Mouse (Mus musculus) ES-E14 (cell line): ENCODE results near the gene Fam69a. TPM values are rescaled to one million over a fixed set of nuclear protein-coding genes. Genes with fewer than 3 reads are reported as not detected.
"Not testable (repeated sequence)": the region's sequence is repeated elsewhere in the genome, so short reads cannot be mapped to it uniquely, and the experiment has no call there.

Experiments used
- DNase-seq: peaks from one replicate; pipeline ENCODE4 v3.0.0-alpha.2; 2013; ENCODE audit warnings: low read depth, low spot score
- H3K27ac ChIP-seq: 2 replicates; pipeline ENCODE4 v1.5.1; 2012; ENCODE audit warnings: low read depth, mild to moderate bottlenecking, low read length, moderate library complexity, mixed read lengths; ENCODE audit not compliant: poor library complexity, insufficient read depth, severe bottlenecking
- H3K36me3 ChIP-seq: 2 replicates; pipeline ENCODE4 v1.6.1; 2012; ENCODE audit warnings: mild to moderate bottlenecking, low read length, moderate library complexity, mixed read lengths; ENCODE audit not compliant: control insufficient read depth, poor library complexity, insufficient read depth, severe bottlenecking
- H3K4me1 ChIP-seq, 2 experiments: fragments of 150-350 bp in 1 of 2; sonication (generic) in 1 of 2; 2 replicates each; pipeline ENCODE4 v1.6.1; 2012; ENCODE audit warnings: low read length in 2 of 2, mild to moderate bottlenecking in 1 of 2, mixed read lengths in 1 of 2; ENCODE audit not compliant: control insufficient read depth in 2 of 2, insufficient read depth in 2 of 2, poor library complexity in 1 of 2
- H3K4me3 ChIP-seq, 2 experiments: fragments of 150-350 bp in 1 of 2; sonication (generic) in 1 of 2; 2 replicates each; pipeline ENCODE4 v1.5.1; 2012; ENCODE audit warnings: low read length in 2 of 2, low read depth in 1 of 2, mild to moderate bottlenecking in 1 of 2, mixed read lengths in 1 of 2; ENCODE audit not compliant: insufficient read depth in 1 of 2, poor library complexity in 1 of 2, severe bottlenecking in 1 of 2
- H3K9ac ChIP-seq: 2 replicates; pipeline ENCODE4 v1.6.1; 2012; ENCODE audit warnings: low read depth, mild to moderate bottlenecking, low read length, mixed read lengths; ENCODE audit not compliant: poor library complexity, insufficient read depth, severe bottlenecking
- H3K9me3 ChIP-seq: fragments of 150-350 bp; sonication (generic); 2 replicates; pipeline ENCODE4 v1.6.1; 2012; ENCODE audit warnings: low read depth, mild to moderate bottlenecking, low read length; ENCODE audit not compliant: control insufficient read depth, insufficient read depth
- CHD2 ChIP-seq: IDR thresholded peaks from 2 replicates; pipeline ENCODE4 v1.6.1; 2014; ENCODE audit warnings: mild to moderate bottlenecking, low read depth, low read length, inconsistent platforms
- HCFC1 ChIP-seq: IDR thresholded peaks from 2 replicates; pipeline ENCODE4 v1.6.1; 2012; ENCODE audit warnings: low read length, inconsistent platforms, borderline replicate concordance; ENCODE audit not compliant: insufficient read depth
- MAFK ChIP-seq: IDR thresholded peaks from 2 replicates; pipeline ENCODE4 v1.6.1; 2014; ENCODE audit warnings: mild to moderate bottlenecking, low read depth, low read length, inconsistent platforms; ENCODE audit not compliant: insufficient read depth
- ZC3H11A ChIP-seq: IDR thresholded peaks from 2 replicates; pipeline ENCODE4 v1.6.1; 2012; ENCODE audit warnings: low read depth, mild to moderate bottlenecking, inconsistent platforms, low read length, borderline replicate concordance
- ZNF384 ChIP-seq: IDR thresholded peaks from 2 replicates; pipeline ENCODE4 v1.6.1; 2012; ENCODE audit warnings: low read depth, low read length, inconsistent platforms
- in situ Hi-C, 2 experiments: fragments of 600-800 bp; cut with MboI; formaldehyde crosslinking; loops; one replicate each; pipeline ENCODE4 v1.15.1; 2025; ENCODE audit warnings: low sequenced_read_pairs in 2 of 2, inconsistent platforms in 1 of 2; ENCODE audit not compliant: unreplicated experiment in 2 of 2
- total RNA-seq: library from RNA; depleted of rRNA; stranded (reverse); fragments of 300-350 nt; gene quantifications from 2 replicates; pipeline ENCODE4 v1.2.3, GENCODE M21; 2012

Gene Fam69a
- total RNA-seq, 1 experiment = 7.5 TPM

- no peaks in the 10 kb centered on the region for H3K36me3 ChIP-seq
- no peaks in the 10 kb centered on the region for H3K9me3 ChIP-seq
- 0 out of 4 replicates have a peak overlapping the region, but pooled peaks of 1 of the 2 experiments have one; percentile 23 for H3K4me3 ChIP-seq
- in situ Hi-C loops = loop anchor here in 1 of 2 experiments (25.0 kb wide), 1 partner anchor 223 kb away; no protein-coding TSS in a partner anchor
- no peak overlapping the region for H3K9ac ChIP-seq
- H3K27ac ChIP-seq = no peak overlapping the region; the same call in 1 of the 2 replicates
- DNase-seq = no peak
- peaks cover 0 to 4% of the 10 kb centered on the region in 2 experiments; a peak in 2 of 4 replicates for H3K4me1 ChIP-seq
- no peak for TF ChIP-seq HCFC1
- TF ChIP-seq ZNF384 = no peak
- no peak for TF ChIP-seq ZC3H11A
- TF ChIP-seq MAFK = no peak
- no peak for TF ChIP-seq CHD2
Observed at GRCm38 (mm10) chr5:107939701-107940100, 47.2 kb downstream of the Fam69a start.

- peak overlapping the region; percentile 19; the same call in 1 of the 2 replicates for H3K9ac ChIP-seq
- H3K27ac ChIP-seq = no peak overlapping the region
- in situ Hi-C loops = loop anchor here in 1 of 2 experiments (25.0 kb wide), 1 partner anchor 223 kb away; no protein-coding TSS in a partner anchor
- DNase-seq = no peak
- peaks cover 0 to 4% of the 10 kb centered on the region in 2 experiments; a peak in 2 of 4 replicates for H3K4me1 ChIP-seq
- H3K9me3 ChIP-seq = no peaks in the 10 kb centered on the region
- H3K36me3 ChIP-seq = no peaks in the 10 kb centered on the region
- H3K4me3 ChIP-seq = no peak overlapping the region
- TF ChIP-seq MAFK (no peak), CHD2 (no peak), ZNF384 (no peak), HCFC1 (no peak), ZC3H11A (no peak)
Observed at GRCm38 (mm10) chr5:107938886-107939285, 48.0 kb downstream of the Fam69a start.

GRCm38 (mm10) chr5:107938483-107938882 is 48.4 kb downstream of the Fam69a start:
- H3K9me3 ChIP-seq, H3K27ac ChIP-seq, H3K36me3 ChIP-seq, H3K4me1 ChIP-seq, H3K9ac ChIP-seq, H3K4me3 ChIP-seq, DNase-seq: not testable (repeated sequence)
- in situ Hi-C loops = loop anchor here in 1 of 2 experiments (25.0 kb wide), 1 partner anchor 224 kb away; no protein-coding TSS in a partner anchor

GRCm38 (mm10) chr5:107936625-107937389 is 50.1 kb downstream of the Fam69a start:
- H3K4me1 ChIP-seq = peaks cover 0 to 4% of the 10 kb centered on the region in 2 experiments; a peak in 1 of 4 replicates
- TF ChIP-seq MAFK (no peak), ZNF384 (no peak), ZC3H11A (no peak), CHD2 (no peak), HCFC1 (no peak)
- in situ Hi-C loops = loop anchor here in 1 of 2 experiments (25.0 kb wide), 1 partner anchor 225 kb away; no protein-coding TSS in a partner anchor

More at GRCm38 (mm10) chr5:107936625-107937389, 50.1 kb downstream of the Fam69a start:
- Histone ChIP-seq H3K9ac (no peak overlapping the region), H3K9me3 (no peaks in the 10 kb centered on the region), H3K4me3 (no peak overlapping the region), H3K36me3 (no peaks in the 10 kb centered on the region), H3K27ac (no peak overlapping the region)
- no peak for DNase-seq
